Mouse (Mus musculus) gastrocnemius, postnatal 4 days (tissue): ENCODE data around the gene Bdh2. TPM values are rescaled to one million over a fixed set of nuclear protein-coding genes. Genes with fewer than 3 reads are reported as not detected.

Source experiments
- DNase-seq, 2 experiments: peaks; one replicate each; pipeline ENCODE4 v3.0.0; 2021 to 2022; ENCODE audit warnings: low spot score in 2 of 2, mixed read lengths in 2 of 2
- total RNA-seq, 2 experiments: library from RNA; stranded (reverse); gene quantifications; 2 replicates each; pipeline ENCODE4 v1.2.3; 2021

Gene Bdh2
- total RNA-seq, 2 experiments from 2014 or later, result 5.8 to 6.4 TPM

GRCm38 (mm10) chr3:135293703-135294102 is 12.7 kb downstream of the Bdh2 start:
- no peak for DNase-seq

GRCm38 (mm10) chr3:135295559-135295958 is 14.5 kb downstream of the Bdh2 start:
- DNase-seq, result no peak

GRCm38 (mm10) chr3:135298560-135298959 is 17.5 kb downstream of the Bdh2 start:
- DNase-seq, result no peak

GRCm38 (mm10) chr3:135300081-135300480 is 19.1 kb downstream of the Bdh2 start:
- no peak for DNase-seq

- DNase-seq, result no peak
Observed at GRCm38 (mm10) chr3:135304060-135304459, 23.0 kb downstream of the Bdh2 start.

- no peak for DNase-seq
Observed at GRCm38 (mm10) chr3:135304566-135304965, 23.5 kb downstream of the Bdh2 start.

- no peak for DNase-seq
Observed at GRCm38 (mm10) chr3:135307411-135308259, 26.6 kb downstream of the Bdh2 start, which contains the start of gene Slc9b2. Gene Slc9b2, plus strand, starts transcription at chr3:135307700.

- DNase-seq, result no peak
Observed at GRCm38 (mm10) chr3:135312916-135313491, 32.0 kb downstream of the Bdh2 start.

- DNase-seq, result no peak
Observed at GRCm38 (mm10) chr3:135313727-135314126, 32.7 kb downstream of the Bdh2 start.

GRCm38 (mm10) chr3:135314811-135315210 is 33.8 kb downstream of the Bdh2 start:
- no peak for DNase-seq

GRCm38 (mm10) chr3:135315720-135316425 is 34.9 kb downstream of the Bdh2 start:
- no peak for DNase-seq

GRCm38 (mm10) chr3:135318331-135318730 is 37.3 kb downstream of the Bdh2 start:
- no peak for DNase-seq

GRCm38 (mm10) chr3:135324354-135324753 is 43.3 kb downstream of the Bdh2 start:
- no peak for DNase-seq

GRCm38 (mm10) chr3:135327176-135327575 is 46.2 kb downstream of the Bdh2 start:
- no peak for DNase-seq

GRCm38 (mm10) chr3:135327601-135328000 is 46.6 kb downstream of the Bdh2 start:
- no peak for DNase-seq

- DNase-seq, result peak in 1 of 2 experiments; percentile 46
Observed at GRCm38 (mm10) chr3:135328560-135328959, 47.5 kb downstream of the Bdh2 start.

GRCm38 (mm10) chr3:135332691-135333090 is 51.7 kb downstream of the Bdh2 start:
- DNase-seq, result no peak

- DNase-seq, result no peak
Observed at GRCm38 (mm10) chr3:135333763-135334162, 52.7 kb downstream of the Bdh2 start.

GRCm38 (mm10) chr3:135347739-135348264 is 66.8 kb downstream of the Bdh2 start, which contains the start of gene Slc9b1:
Gene Slc9b1, plus strand, starts transcription at chr3:135348029.
- DNase-seq, result no peak

- DNase-seq, result no peak
Observed at GRCm38 (mm10) chr3:135349022-135349421, 68.0 kb downstream of the Bdh2 start.

- DNase-seq, result no peak
Observed at GRCm38 (mm10) chr3:135351857-135352256, 70.8 kb downstream of the Bdh2 start.
